Mouse (Mus musculus) forelimb bud, embryonic 11.5 days (tissue): ENCODE results near the gene Pde1c.

Experiments
- DNase-seq: peaks from one replicate; pipeline ENCODE4 v3.0.0-alpha.2; 2012; ENCODE audit warnings: low read depth, low spot score

The Pde1c gene

GRCm38 (mm10) chr6:56447917-56448316, 121.0 kb downstream of the Pde1c start:
- DNase-seq: peak; percentile 5

GRCm38 (mm10) chr6:56441501-56441900, 127.4 kb downstream of the Pde1c start:
- DNase-seq: no peak

- no peak for DNase-seq
These were observed 143.1 kb downstream of the Pde1c start for GRCm38 (mm10) chr6:56425846-56426245.

GRCm38 (mm10) chr6:56422866-56423265, 146.0 kb downstream of the Pde1c start:
- DNase-seq: no peak

- DNase-seq: no peak
These were observed 152.7 kb downstream of the Pde1c start for GRCm38 (mm10) chr6:56416191-56416590.

GRCm38 (mm10) chr6:56389178-56389577, 179.7 kb downstream of the Pde1c start:
- no peak for DNase-seq

GRCm38 (mm10) chr6:56376359-56376758, 192.5 kb downstream of the Pde1c start:
- no peak for DNase-seq

- no peak for DNase-seq
These were observed 194.7 kb downstream of the Pde1c start for GRCm38 (mm10) chr6:56374180-56374579.

GRCm38 (mm10) chr6:56373753-56374152, 195.2 kb downstream of the Pde1c start:
- DNase-seq: no peak

- DNase-seq: peak; percentile 16
These were observed 195.7 kb downstream of the Pde1c start for GRCm38 (mm10) chr6:56373046-56373751.

- no peak for DNase-seq
These were observed 199.4 kb downstream of the Pde1c start for GRCm38 (mm10) chr6:56369462-56369861.

GRCm38 (mm10) chr6:56368116-56368515, 200.8 kb downstream of the Pde1c start:
- no peak for DNase-seq

- DNase-seq: no peak
These were observed 201.6 kb downstream of the Pde1c start for GRCm38 (mm10) chr6:56367257-56367656.

- DNase-seq: no peak
These were observed 206.3 kb downstream of the Pde1c start for GRCm38 (mm10) chr6:56362650-56363049.

- peak; percentile 19 for DNase-seq
These were observed 206.8 kb downstream of the Pde1c start for GRCm38 (mm10) chr6:56362128-56362545.

GRCm38 (mm10) chr6:56361348-56362127, 207.4 kb downstream of the Pde1c start:
- DNase-seq: peak; percentile 5

- no peak for DNase-seq
These were observed 208.8 kb downstream of the Pde1c start for GRCm38 (mm10) chr6:56360086-56360485.

- DNase-seq: no peak
These were observed 209.8 kb downstream of the Pde1c start for GRCm38 (mm10) chr6:56359126-56359525.

GRCm38 (mm10) chr6:56347207-56347606, 221.7 kb downstream of the Pde1c start:
- DNase-seq: no peak

GRCm38 (mm10) chr6:56345082-56345481, 223.8 kb downstream of the Pde1c start:
- no peak for DNase-seq

GRCm38 (mm10) chr6:56342005-56342404, 226.9 kb downstream of the Pde1c start:
- DNase-seq: no peak

GRCm38 (mm10) chr6:56335811-56336446, 233.0 kb downstream of the Pde1c start:
- no peak for DNase-seq
